Mouse (Mus musculus) liver, adult 2 months (tissue): ENCODE measurements around the gene Prpf4.

ENCODE experiments used
- CTCF ChIP-seq: fragments of 200-500 bp; IDR thresholded peaks from 2 replicates; pipeline ENCODE4 v1.5.1; 2011; ENCODE audit warnings: low read depth, low read length, control low read depth
- POLR2A ChIP-seq: fragments of 200-500 bp; IDR thresholded peaks from 2 replicates; pipeline ENCODE4 v1.6.1; 2011; ENCODE audit warnings: low read length, control low read depth; ENCODE audit not compliant: insufficient read depth; ENCODE audit errors: extremely low read depth

GRCm38 (mm10) chr4:62367586-62367985 is 41.0 kb upstream of the Prpf4 start:
- TF ChIP-seq CTCF (no peak), POLR2A (no peak)
